Mouse (Mus musculus): Measurements from ENCODE around the gene Adcy5.

GRCm38 (mm10) chr16:35220412-35220811 is 65.7 kb downstream of the Adcy5 start:
- TF ChIP-seq CTCF (IDR thresholded peaks at IDR 0.05; ENCODE audit: control insufficient read depth, insufficient read depth, insufficient replicate concordance, low read depth, low read length) (no peak), POLR2A (IDR thresholded peaks at IDR 0.05; ENCODE audit: control insufficient read depth, low read depth, low read length) (no peak)
